Mouse (Mus musculus) heart, adult 2 months (tissue): Measurements from ENCODE around the gene Tfpi. TPM values are rescaled to one million over a fixed set of nuclear protein-coding genes. Genes with fewer than 3 reads are reported as not detected.
A peak's percentile ranks its signal among the peaks of the same experiment; 100 is the strongest.

Experiments used
- DNase-seq, 2 experiments: peaks; one replicate each; pipeline ENCODE4 v3.0.0; 2021
- H3K27ac ChIP-seq: fragments of 200-600 bp; 2 replicates; pipeline ENCODE4 v1.8.1; 2022
- H3K27me3 ChIP-seq: fragments of 200-500 bp; 2 replicates; pipeline ENCODE4 v1.6.1; 2012; ENCODE audit warnings: mild to moderate bottlenecking, low read length, inconsistent platforms, mixed read lengths; ENCODE audit not compliant: control insufficient read depth, insufficient read depth
- H3K36me3 ChIP-seq: fragments of 200-500 bp; 2 replicates; pipeline ENCODE4 v1.6.1; 2012; ENCODE audit warnings: low read length, inconsistent platforms; ENCODE audit not compliant: control insufficient read depth, insufficient read depth
- H3K4me1 ChIP-seq: fragments of 200-500 bp; 2 replicates; pipeline ENCODE4 v1.6.1; 2011; ENCODE audit warnings: low read length; ENCODE audit not compliant: control insufficient read depth, insufficient read depth
- H3K4me3 ChIP-seq: fragments of 200-600 bp; 2 replicates; pipeline ENCODE4 v1.8.1; 2022
- H3K79me2 ChIP-seq: fragments of 200-500 bp; replicated peaks from 2 replicates; pipeline ENCODE4 v1.6.1; 2012; ENCODE audit warnings: mild to moderate bottlenecking, inconsistent platforms, low read length, moderate library complexity, mixed read lengths; ENCODE audit not compliant: control insufficient read depth, insufficient read depth
- H3K9ac ChIP-seq: fragments of 200-500 bp; 2 replicates; pipeline ENCODE4 v1.6.1; 2012; ENCODE audit warnings: low read depth, mild to moderate bottlenecking, control low read depth, inconsistent platforms, low read length, mixed read lengths
- CTCF ChIP-seq: fragments of 200-600 bp; IDR thresholded peaks from 2 replicates; pipeline ENCODE4 v1.8.1; 2022; ENCODE audit warnings: antibody characterized with exemption, mild to moderate bottlenecking, moderate library complexity
- EP300 ChIP-seq: fragments of 200-500 bp; IDR thresholded peaks from 2 replicates; pipeline ENCODE4 v1.6.1; 2011; ENCODE audit warnings: low read depth, low read length, control low read depth; ENCODE audit not compliant: insufficient read depth
- POLR2A ChIP-seq: fragments of 200-500 bp; IDR thresholded peaks from 2 replicates; pipeline ENCODE4 v1.6.1; 2011; ENCODE audit warnings: mild to moderate bottlenecking, low read depth, low read length, control low read depth; ENCODE audit not compliant: insufficient read depth
- WGBS: fragments of 180-500 bp; shearing (Covaris S2); methylation state at CpG from one replicate; pipeline ENCODE4 v1.1.7; 2018; 5-methylcytosine and 5-hydroxymethylcytosine counted together
- intact Hi-C: fragments of 180-260 bp; cut with DNase I; formaldehyde crosslinking; loops from one replicate; pipeline ENCODE4 v1.15.1; 2025
- polyA plus RNA-seq: library from polyadenylated mRNA; depleted of rRNA; stranded (reverse); fragments of >200 nt; gene quantifications from 2 replicates; pipeline ENCODE4 v1.2.3, GENCODE M21; 2012
- total RNA-seq, 2 experiments: library from RNA; stranded (reverse); gene quantifications; 2 replicates each; pipeline ENCODE4 v1.2.3; 2021

The Tfpi gene
- total and polyA plus RNA-seq, 3 experiments: 19.9 to 56.9 (median 54.1) TPM

DNA sequence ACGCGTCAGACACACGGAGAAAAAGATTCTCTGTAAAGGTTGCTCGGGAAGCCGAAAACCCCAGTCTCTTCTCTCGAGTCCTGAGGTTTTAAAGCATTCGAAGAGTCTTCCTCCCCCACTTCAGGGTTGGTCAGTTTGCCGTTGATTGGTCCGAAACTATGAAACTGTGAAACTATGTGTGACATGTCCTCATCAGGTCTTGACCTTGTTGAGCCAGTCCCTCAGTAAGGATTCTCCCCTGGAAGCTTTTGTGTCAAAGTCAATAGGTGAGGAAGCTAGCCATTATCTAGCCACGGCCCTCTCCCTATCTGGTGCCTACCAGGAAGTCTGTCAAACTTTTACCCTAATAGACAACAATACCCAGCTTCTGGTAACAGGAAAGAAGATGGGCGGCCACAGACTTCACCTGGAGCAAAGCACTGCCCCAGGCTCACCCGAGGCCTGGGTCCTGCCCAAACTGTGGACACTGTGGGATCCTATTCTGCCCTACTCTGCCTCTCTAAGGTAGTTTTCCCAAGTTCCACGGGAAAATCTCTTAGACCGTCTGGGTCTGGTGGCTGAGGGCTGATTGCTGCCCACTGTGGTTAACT is 2.5 kb downstream of the Tfpi start:
- TF ChIP-seq POLR2A (no peak), EP300 (no peak), CTCF (no peak)
- 54% methylated on average over 14 of the region's 14 CpGs for WGBS
- peaks cover 13% of the 10 kb centered on the region for H3K36me3 ChIP-seq
- intact Hi-C loops: no loop called here
- H3K4me1 ChIP-seq: peaks cover 12% of the 10 kb centered on the region
- peak overlapping the region; percentile 68 for H3K27ac ChIP-seq
- H3K27me3 ChIP-seq: no peaks in the 10 kb centered on the region
- no peak overlapping the region for H3K4me3 ChIP-seq
- DNase-seq: no peak
- peak overlapping the region; percentile 50; the same call in 1 of the 2 replicates for H3K9ac ChIP-seq
- H3K79me2 ChIP-seq: 0 out of 2 replicates have a peak, but pooled peaks cover 1% of the 10 kb centered on the region

DNA sequence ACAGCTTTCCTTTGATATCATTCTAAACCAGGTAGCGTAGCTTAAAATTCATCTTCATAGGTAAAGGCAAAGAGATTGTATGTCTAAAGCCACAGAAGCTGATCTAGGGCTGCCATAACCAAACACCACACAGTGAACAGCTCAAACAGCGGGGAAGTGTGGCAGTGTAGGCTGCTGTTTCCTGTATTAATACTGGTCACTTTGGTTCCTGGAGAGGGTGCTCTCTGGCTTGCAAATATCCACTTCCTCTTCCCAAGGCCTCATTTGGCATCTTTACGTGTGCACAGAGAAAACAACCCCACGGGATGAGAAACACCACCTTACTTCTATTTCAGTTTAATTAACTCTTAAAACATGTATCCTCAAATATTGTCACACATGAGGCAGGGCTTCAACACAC is 9.2 kb downstream of the Tfpi start:
- Histone ChIP-seq H3K9ac (no peak overlapping the region), H3K4me1 (no peaks in the 10 kb centered on the region), H3K27me3 (no peaks in the 10 kb centered on the region), H3K79me2 (0 out of 2 replicates have a peak, but pooled peaks cover 1% of the 10 kb centered on the region), H3K4me3 (no peak overlapping the region), H3K27ac (no peak overlapping the region), H3K36me3 (no peaks in the 10 kb centered on the region; the same call in 1 of the 2 replicates)
- TF ChIP-seq CTCF: no peak
- no peak for TF ChIP-seq POLR2A
- TF ChIP-seq EP300: no peak
- no peak for DNase-seq
- intact Hi-C loops: no loop called here
- 56% methylated on average over 4 of the region's 4 CpGs for WGBS

DNA sequence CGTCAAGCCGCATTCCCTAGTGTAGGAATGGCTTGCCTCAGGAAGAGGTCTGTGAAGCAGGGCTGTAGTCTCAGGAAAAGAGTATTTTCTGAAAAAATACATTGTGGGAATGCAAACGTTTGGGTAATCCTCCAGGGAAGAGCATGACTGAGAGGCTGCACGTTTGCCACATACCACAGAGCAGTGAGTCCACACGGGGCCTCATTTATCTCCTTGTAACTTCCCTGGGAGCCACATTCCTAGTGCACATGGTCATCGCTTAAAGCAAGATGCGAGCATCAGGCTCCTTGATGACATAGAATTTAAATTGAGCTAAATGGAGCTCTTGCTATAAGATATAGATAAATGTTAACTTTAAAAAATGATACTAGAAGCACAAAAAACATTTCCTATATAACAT is 11.6 kb downstream of the Tfpi start:
- TF ChIP-seq POLR2A: no peak
- TF ChIP-seq EP300: no peak
- TF ChIP-seq CTCF: no peak
- 21% methylated on average over 7 of the region's 7 CpGs for WGBS
- no peaks in the 10 kb centered on the region for H3K79me2 ChIP-seq
- H3K36me3 ChIP-seq: no peaks in the 10 kb centered on the region; the same call in 1 of the 2 replicates
- H3K27ac ChIP-seq: no peak overlapping the region
- no peak overlapping the region for H3K9ac ChIP-seq
- H3K4me1 ChIP-seq: no peaks in the 10 kb centered on the region
- H3K27me3 ChIP-seq: no peaks in the 10 kb centered on the region
- no peak overlapping the region for H3K4me3 ChIP-seq
- DNase-seq: no peak
- intact Hi-C loops: no loop called here

DNA sequence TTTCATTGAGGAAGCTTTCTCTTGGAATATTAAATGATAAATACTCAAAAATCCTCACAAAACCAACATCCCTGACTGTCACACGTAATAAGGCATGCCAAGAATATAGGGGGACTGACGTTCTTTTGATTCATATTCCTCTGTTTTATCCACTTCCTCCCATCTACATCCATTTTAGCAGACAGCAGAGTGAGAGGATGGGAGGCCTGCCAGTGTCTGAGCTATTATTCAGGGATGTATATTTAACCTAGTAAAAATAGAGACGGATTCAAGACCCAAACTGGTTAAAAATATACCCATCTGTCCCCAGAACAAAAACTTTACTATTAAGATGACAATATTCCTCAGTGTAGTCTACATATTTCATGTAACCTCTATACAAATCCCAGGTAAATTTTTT is 14.2 kb downstream of the Tfpi start:
- intact Hi-C loops: no loop called here
- H3K79me2 ChIP-seq: no peaks in the 10 kb centered on the region
- H3K36me3 ChIP-seq: no peaks in the 10 kb centered on the region; the same call in 1 of the 2 replicates
- H3K4me3 ChIP-seq: no peak overlapping the region
- H3K4me1 ChIP-seq: no peaks in the 10 kb centered on the region; the same call in 1 of the 2 replicates
- H3K27me3 ChIP-seq: no peaks in the 10 kb centered on the region
- H3K9ac ChIP-seq: no peak overlapping the region
- no peak for TF ChIP-seq POLR2A
- TF ChIP-seq EP300: no peak
- no peak for TF ChIP-seq CTCF
- 67% methylated on average over 3 of the region's 3 CpGs for WGBS
- no peak overlapping the region for H3K27ac ChIP-seq
- no peak for DNase-seq

DNA sequence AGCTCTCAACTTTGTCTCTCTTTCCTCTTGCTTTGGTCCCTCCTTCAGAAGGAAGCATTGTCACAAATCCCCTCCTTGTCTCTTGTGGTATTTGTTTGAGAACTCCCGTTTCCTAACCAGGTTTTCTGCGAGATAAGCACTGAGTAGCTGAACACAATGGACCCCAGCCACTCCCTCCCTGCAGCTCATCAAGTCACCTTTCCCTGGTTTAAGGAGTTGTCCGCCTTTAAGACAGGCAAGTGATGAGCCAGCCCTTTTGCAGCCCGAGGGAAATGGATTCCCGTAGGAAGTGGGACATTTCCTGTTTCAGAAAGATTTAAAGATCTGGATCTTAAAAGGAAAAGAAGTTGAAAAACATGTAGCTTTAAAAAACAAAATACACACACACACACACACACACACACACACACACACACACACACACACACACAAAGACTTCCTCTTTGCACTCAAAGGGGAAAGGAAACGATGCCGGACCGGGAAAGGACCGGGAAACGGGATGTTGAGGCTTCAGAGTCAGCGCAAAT is 16.9 kb downstream of the Tfpi start:
- Histone ChIP-seq H3K9ac (no peak overlapping the region), H3K79me2 (no peaks in the 10 kb centered on the region), H3K4me1 (peaks cover 1% of the 10 kb centered on the region), H3K36me3 (no peaks in the 10 kb centered on the region), H3K27ac (peak overlapping the region; percentile 71), H3K4me3 (peak overlapping the region; percentile 42), H3K27me3 (no peaks in the 10 kb centered on the region)
- intact Hi-C loops: loop anchor here (5.0 kb wide), 2 partner anchors 153 to 298 kb away; no protein-coding TSS in a partner anchor
- peak; percentile 47 to 55 for DNase-seq
- 28% methylated on average over 11 of the region's 11 CpGs for WGBS
- TF ChIP-seq EP300 (0 out of 2 replicates have a peak, but pooled peaks have one; percentile 16), POLR2A (peak; percentile 20; the same call in 1 of the 2 replicates), CTCF (no peak)

DNA sequence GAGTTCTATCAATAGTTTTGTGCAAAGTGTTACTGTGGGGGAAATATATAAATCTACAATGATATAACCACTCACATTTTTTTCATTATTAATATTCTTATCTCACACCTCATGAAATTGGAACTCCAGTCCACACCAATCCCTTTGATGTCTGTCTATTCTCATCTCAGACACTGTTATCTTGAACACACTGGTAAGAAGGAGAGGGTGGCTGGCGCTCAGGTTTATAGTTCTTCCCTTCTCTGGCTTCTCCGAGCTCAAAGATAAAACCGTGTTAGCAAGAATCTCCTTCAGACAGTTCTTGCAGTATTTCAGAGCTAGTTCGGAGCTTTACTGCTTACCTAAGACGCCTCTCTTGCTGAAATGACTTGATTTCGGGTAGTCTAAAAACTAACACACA is 19.4 kb downstream of the Tfpi start:
- no peak for DNase-seq
- Histone ChIP-seq H3K4me1 (peaks cover 1% of the 10 kb centered on the region), H3K36me3 (no peaks in the 10 kb centered on the region), H3K4me3 (no peak overlapping the region), H3K27me3 (no peaks in the 10 kb centered on the region), H3K9ac (no peak overlapping the region), H3K79me2 (no peaks in the 10 kb centered on the region), H3K27ac (no peak overlapping the region)
- TF ChIP-seq POLR2A (no peak), CTCF (no peak), EP300 (no peak)
- 60% methylated on average over 6 of the region's 6 CpGs for WGBS
- intact Hi-C loops: loop anchor here (2.0 to 5.0 kb wide), 3 partner anchors 155 to 300 kb away; partner anchors contain the start of gene Btbd18
